Mouse (Mus musculus) liver, postnatal 0 days (tissue): ENCODE measurements at regions not wholly inside any gene's neighbourhood (a gene's known extent, or its start where the extent isn't known, plus 50 kb on each side); places are given as distances from the start of the nearest gene placed in this dataset.
"Not testable (repeated sequence)": the region's sequence is repeated elsewhere in the genome, so short reads cannot be mapped to it uniquely, and the experiment has no call there.

Source experiments
- CTCF ChIP-seq: sonication (generic); IDR thresholded peaks from 2 replicates; pipeline ENCODE4 v1.5.1; 2016; ENCODE audit warnings: antibody characterized with exemption, low read depth
- EP300 ChIP-seq: IDR thresholded peaks from 2 replicates; pipeline ENCODE4 v1.6.1; 2016; ENCODE audit warnings: antibody characterized with exemption, low read depth, mild to moderate bottlenecking

DNA sequence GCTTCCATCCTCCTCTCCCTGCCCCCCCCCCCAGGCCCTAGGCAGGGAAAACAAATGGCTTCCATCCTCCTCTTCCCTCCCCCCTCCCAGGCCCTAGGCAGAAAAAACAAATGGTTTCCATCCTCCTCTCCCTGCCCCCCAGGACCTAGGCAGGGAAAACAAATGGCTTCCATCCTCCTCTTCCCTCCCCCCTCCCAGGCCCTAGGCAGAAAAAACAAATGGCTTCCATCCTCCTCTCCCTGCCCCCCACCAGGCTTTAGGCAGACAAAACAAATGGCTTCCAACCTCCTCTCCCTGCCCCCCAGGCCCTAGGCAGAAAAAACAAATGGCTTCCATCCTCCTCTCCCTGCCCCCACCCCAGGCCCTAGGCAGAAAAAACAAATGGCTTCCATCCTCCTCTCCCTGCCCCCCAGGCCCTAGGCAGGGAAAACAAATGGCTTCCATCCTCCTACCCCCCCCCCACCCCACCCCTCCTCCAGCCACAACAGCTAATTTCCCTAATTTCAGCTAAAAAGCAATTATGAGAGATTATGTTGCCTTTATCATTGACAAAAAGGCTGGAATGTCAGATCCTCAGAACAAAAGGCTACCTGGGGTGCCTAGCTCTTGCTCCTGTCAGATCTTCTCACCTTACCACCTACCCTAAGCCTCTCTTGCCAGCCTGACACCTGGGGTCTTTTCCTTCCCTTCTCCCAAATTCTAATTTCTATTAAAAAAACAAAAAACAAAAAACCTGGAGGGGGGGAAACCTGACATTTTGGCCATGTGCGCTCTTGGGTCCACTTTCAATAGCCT, 65.8 kb upstream of the Nap1l2 start:
- TF ChIP-seq EP300, CTCF: not testable (repeated sequence)
